Mouse (Mus musculus): ENCODE results near the gene Clec16a.

Gene Clec16a

GRCm38 (mm10) chr16:10536323-10536722 lies 8.8 kb upstream of the Clec16a start:
- no peak for DNase-seq

- no peak for DNase-seq
Observed at GRCm38 (mm10) chr16:10536961-10537360, 8.2 kb upstream of the Clec16a start.

- DNase-seq, result no peak
Observed at GRCm38 (mm10) chr16:10540763-10541597, 4.2 kb upstream of the Clec16a start.

GRCm38 (mm10) chr16:10541598-10541930 lies 3.6 kb upstream of the Clec16a start:
- DNase-seq, result peak; percentile 30 to 52

GRCm38 (mm10) chr16:10542266-10542665 lies 2.9 kb upstream of the Clec16a start:
- peak in 1 of 2 experiments; percentile 18 for DNase-seq

- peak; percentile 97 to 98 for DNase-seq
Observed at GRCm38 (mm10) chr16:10542698-10543365, 2.3 kb upstream of the Clec16a start, which contains the start of gene Dexi. Dexi (minus strand) TSS chr16:10543054.

GRCm38 (mm10) chr16:10546865-10547264 lies 1.7 kb downstream of the Clec16a start:
- no peak for DNase-seq

- no peak for DNase-seq
Observed at GRCm38 (mm10) chr16:10548938-10549337, 3.8 kb downstream of the Clec16a start.

GRCm38 (mm10) chr16:10549600-10549999 lies 4.5 kb downstream of the Clec16a start:
- no peak for DNase-seq

GRCm38 (mm10) chr16:10551592-10551991 lies 6.5 kb downstream of the Clec16a start:
- DNase-seq, result no peak

- no peak for DNase-seq
Observed at GRCm38 (mm10) chr16:10553858-10554257, 8.7 kb downstream of the Clec16a start.

- DNase-seq, result no peak
Observed at GRCm38 (mm10) chr16:10559991-10560390, 14.9 kb downstream of the Clec16a start.

- DNase-seq, result peak; percentile 61 to 65
Observed at GRCm38 (mm10) chr16:10565278-10565885, 20.2 kb downstream of the Clec16a start.

- no peak for DNase-seq
Observed at GRCm38 (mm10) chr16:10567153-10567552, 22.0 kb downstream of the Clec16a start.

GRCm38 (mm10) chr16:10569809-10570395 lies 24.8 kb downstream of the Clec16a start:
- DNase-seq, result no peak

GRCm38 (mm10) chr16:10570708-10571107 lies 25.6 kb downstream of the Clec16a start:
- peak; percentile 22 to 40 for DNase-seq

- no peak for DNase-seq
Observed at GRCm38 (mm10) chr16:10571820-10572219, 26.7 kb downstream of the Clec16a start.

- DNase-seq, result no peak
Observed at GRCm38 (mm10) chr16:10574936-10575335, 29.8 kb downstream of the Clec16a start.

- peak in 1 of 2 experiments; percentile 15 for DNase-seq
Observed at GRCm38 (mm10) chr16:10575915-10576314, 30.8 kb downstream of the Clec16a start.

GRCm38 (mm10) chr16:10577548-10577947 lies 32.4 kb downstream of the Clec16a start:
- no peak for DNase-seq

GRCm38 (mm10) chr16:10578376-10578775 lies 33.2 kb downstream of the Clec16a start:
- peak in 1 of 2 experiments; percentile 18 for DNase-seq

GRCm38 (mm10) chr16:10581234-10581898 lies 36.2 kb downstream of the Clec16a start:
- DNase-seq, result no peak

- peak; percentile 38 to 56 for DNase-seq
Observed at GRCm38 (mm10) chr16:10585165-10585564, 40.0 kb downstream of the Clec16a start.
